Mouse (Mus musculus) G1E (cell line): ENCODE measurements around the gene Tcf3.

ENCODE experiments used
- CTCF ChIP-seq: IDR thresholded peaks from 2 replicates; pipeline ENCODE4 v1.5.1; 2012; ENCODE audit warnings: low read depth, low read length, inconsistent platforms, mixed read lengths
- GATA1 ChIP-seq: IDR thresholded peaks from 2 replicates; pipeline ENCODE4 v1.6.1; 2012; ENCODE audit warnings: borderline replicate concordance, low read length, inconsistent platforms, mixed read lengths
- POLR2AphosphoS5 ChIP-seq: IDR thresholded peaks from 2 replicates; pipeline ENCODE4 v1.6.1; 2012; ENCODE audit warnings: low read depth, low read length, inconsistent platforms; ENCODE audit not compliant: insufficient replicate concordance

- TF ChIP-seq POLR2AphosphoS5: no peak
- no peak for TF ChIP-seq GATA1
- no peak for TF ChIP-seq CTCF
These were observed 15.6 kb downstream of the Tcf3 start for GRCm38 (mm10) chr10:80417841-80418240.
